Mouse (Mus musculus): ENCODE measurements around the gene Zfp507. TPM values are rescaled to one million over a fixed set of nuclear protein-coding genes. Genes with fewer than 3 reads are reported as not detected.
A peak's percentile ranks its signal among the peaks of the same experiment; 100 is the strongest.

The Zfp507 gene
- polyA plus RNA-seq, 1 experiment from 2014 or later: 18.8 TPM

- H3K36me3 ChIP-seq: peaks cover 17% of the 10 kb centered on the region
- H3K4me1 ChIP-seq: peaks cover 8% of the 10 kb centered on the region; the same call in 1 of the 2 replicates
- no peaks in the 10 kb centered on the region for H3K9me3 ChIP-seq (replicated peaks)
- H3K27me3 ChIP-seq: no peaks in the 10 kb centered on the region
- no peak overlapping the region for H3K27ac ChIP-seq (replicated peaks)
- ATAC-seq (ENCODE audit: insufficient number of reproducible peaks, low FRiP score, low TSS enrichment, low read depth): 0 out of 2 replicates have a peak, but pooled peaks have one; percentile 1
- H3K4me2 ChIP-seq (replicated peaks): peak overlapping the region; percentile 98
- H3K4me3 ChIP-seq (replicated peaks): peak overlapping the region; percentile 89
- H3K9ac ChIP-seq: peak overlapping the region; percentile 62
- 5% methylated on average over 15 of the region's 15 CpGs for WGBS
Measured at GRCm38 (mm10) chr7:35753319-35754032, 49.3 kb downstream of the Zfp507 start.

DNA sequence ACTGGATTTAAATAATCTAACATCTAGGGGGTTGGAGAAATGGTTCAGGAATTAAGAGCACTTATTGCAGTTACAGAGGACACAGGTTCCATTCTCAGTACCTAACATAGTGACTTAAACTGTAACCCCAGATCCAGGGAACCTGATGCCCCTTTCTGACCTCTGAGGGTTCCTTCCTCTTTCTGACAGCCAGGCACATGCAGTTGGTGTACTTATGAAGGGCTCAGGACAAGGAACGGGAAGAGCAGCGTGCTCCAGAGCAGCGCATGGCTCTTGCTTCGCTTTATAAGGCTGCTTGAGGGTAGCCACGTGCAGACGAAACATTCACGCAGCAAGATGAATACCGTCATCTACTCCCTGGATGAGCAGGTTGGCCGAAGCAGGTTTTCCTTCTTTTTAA lies 51.9 kb downstream of the Zfp507 start:
- 93% methylated on average over 9 of the region's 9 CpGs for WGBS
- Histone ChIP-seq H3K9ac (no peak overlapping the region), H3K9me3 (replicated peaks) (no peaks in the 10 kb centered on the region), H3K27me3 (no peaks in the 10 kb centered on the region), H3K4me2 (replicated peaks) (no peak overlapping the region), H3K36me3 (peaks cover 26% of the 10 kb centered on the region), H3K27ac (replicated peaks) (no peak overlapping the region), H3K4me3 (replicated peaks) (no peak overlapping the region), H3K4me1 (peaks cover 14% of the 10 kb centered on the region; the same call in 1 of the 2 replicates)
- no peak for ATAC-seq (ENCODE audit: insufficient number of reproducible peaks, low FRiP score, low TSS enrichment, low read depth)

DNA sequence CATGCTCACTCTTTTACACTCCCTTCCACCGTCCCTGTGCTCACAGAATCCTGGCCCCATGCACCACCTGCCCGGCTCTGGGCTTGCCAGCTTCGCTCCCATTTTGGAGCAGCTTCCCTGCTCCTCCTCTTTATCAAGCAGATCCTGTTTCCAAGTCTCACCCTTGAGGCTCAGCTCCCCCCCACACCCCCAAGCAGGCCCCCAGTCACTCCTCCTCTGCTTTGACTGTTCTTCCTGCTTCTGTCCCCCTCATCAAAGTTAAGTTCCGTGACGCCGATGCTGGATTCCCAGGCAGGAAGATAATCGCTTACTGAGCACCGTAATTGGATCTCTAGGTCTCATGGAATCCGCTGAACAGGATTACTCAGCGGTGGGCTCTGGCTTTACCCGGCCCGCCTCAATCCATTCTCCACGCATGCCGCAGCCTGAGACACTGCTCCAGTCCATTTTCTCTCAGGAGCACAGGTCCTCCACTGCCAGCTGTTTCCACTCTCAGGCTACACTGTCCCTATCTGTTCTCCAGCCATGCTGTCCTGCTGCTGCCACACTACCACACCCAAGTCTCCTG lies 55.3 kb downstream of the Zfp507 start:
- Histone ChIP-seq H3K4me2 (replicated peaks) (no peak overlapping the region), H3K27ac (replicated peaks) (peak overlapping the region; percentile 30; the same call in 1 of the 2 replicates), H3K9ac (no peak overlapping the region), H3K27me3 (no peaks in the 10 kb centered on the region), H3K9me3 (replicated peaks) (no peaks in the 10 kb centered on the region), H3K36me3 (peaks cover 38% of the 10 kb centered on the region), H3K4me1 (peaks cover 6% of the 10 kb centered on the region; the same call in 1 of the 2 replicates), H3K4me3 (replicated peaks) (no peak overlapping the region)
- WGBS: 27% methylated on average over 14 of the region's 14 CpGs
- peak; percentile 80 for ATAC-seq (ENCODE audit: insufficient number of reproducible peaks, low FRiP score, low TSS enrichment, low read depth)

- H3K27me3 ChIP-seq: no peaks in the 10 kb centered on the region
- H3K4me2 ChIP-seq (replicated peaks): no peak overlapping the region
- H3K36me3 ChIP-seq: peaks cover 38% of the 10 kb centered on the region
- no peak overlapping the region for H3K4me3 ChIP-seq (replicated peaks)
- 75% methylated on average over 12 of the region's 12 CpGs for WGBS
- no peak for ATAC-seq (ENCODE audit: insufficient number of reproducible peaks, low FRiP score, low TSS enrichment, low read depth)
- H3K9ac ChIP-seq: no peak overlapping the region
- no peak overlapping the region for H3K27ac ChIP-seq (replicated peaks)
- peaks cover 6% of the 10 kb centered on the region; the same call in 1 of the 2 replicates for H3K4me1 ChIP-seq
- H3K9me3 ChIP-seq (replicated peaks): no peaks in the 10 kb centered on the region
Measured at GRCm38 (mm10) chr7:35746686-35747396, 56.0 kb downstream of the Zfp507 start.

- Histone ChIP-seq H3K9me3 (replicated peaks) (no peaks in the 10 kb centered on the region), H3K27ac (replicated peaks) (no peak overlapping the region), H3K9ac (no peak overlapping the region), H3K4me1 (peaks cover 6% of the 10 kb centered on the region; the same call in 1 of the 2 replicates), H3K4me2 (replicated peaks) (no peak overlapping the region), H3K4me3 (replicated peaks) (no peak overlapping the region), H3K36me3 (peaks cover 38% of the 10 kb centered on the region), H3K27me3 (no peaks in the 10 kb centered on the region)
- no peak for ATAC-seq (ENCODE audit: insufficient number of reproducible peaks, low FRiP score, low TSS enrichment, low read depth)
- 68% methylated on average over 6 of the region's 6 CpGs for WGBS
Measured at GRCm38 (mm10) chr7:35745281-35745702, 57.5 kb downstream of the Zfp507 start.

GRCm38 (mm10) chr7:35744771-35745170 lies 58.0 kb downstream of the Zfp507 start:
- H3K36me3 ChIP-seq: peaks cover 39% of the 10 kb centered on the region
- WGBS: 88% methylated on average over 9 of the region's 9 CpGs

GRCm38 (mm10) chr7:35742310-35742709 lies 60.5 kb downstream of the Zfp507 start:
- Histone ChIP-seq H3K27me3 (no peaks in the 10 kb centered on the region), H3K9ac (no peak overlapping the region), H3K9me3 (replicated peaks) (no peaks in the 10 kb centered on the region), H3K36me3 (peaks cover 36% of the 10 kb centered on the region), H3K4me3 (replicated peaks) (no peak overlapping the region), H3K4me2 (replicated peaks) (no peak overlapping the region), H3K4me1 (no peaks in the 10 kb centered on the region), H3K27ac (replicated peaks) (no peak overlapping the region)
- 62% methylated on average over 5 of the region's 5 CpGs for WGBS
- no peak for ATAC-seq (ENCODE audit: insufficient number of reproducible peaks, low FRiP score, low TSS enrichment, low read depth)

More at GRCm38 (mm10) chr7:35744771-35745170, 58.0 kb downstream of the Zfp507 start:
- Histone ChIP-seq H3K27me3 (no peaks in the 10 kb centered on the region), H3K27ac (replicated peaks) (no peak overlapping the region), H3K4me2 (replicated peaks) (no peak overlapping the region), H3K4me3 (replicated peaks) (no peak overlapping the region), H3K9me3 (replicated peaks) (no peaks in the 10 kb centered on the region), H3K9ac (no peak overlapping the region), H3K4me1 (peaks cover 6% of the 10 kb centered on the region; the same call in 1 of the 2 replicates)
- ATAC-seq (ENCODE audit: insufficient number of reproducible peaks, low FRiP score, low TSS enrichment, low read depth): no peak

GRCm38 (mm10) chr7:35741858-35742257 lies 60.9 kb downstream of the Zfp507 start:
- no peak for ATAC-seq (ENCODE audit: insufficient number of reproducible peaks, low FRiP score, low TSS enrichment, low read depth)
- peaks cover 36% of the 10 kb centered on the region for H3K36me3 ChIP-seq
- H3K4me1 ChIP-seq: no peaks in the 10 kb centered on the region
- H3K27ac ChIP-seq (replicated peaks): no peak overlapping the region
- no peak overlapping the region for H3K9ac ChIP-seq
- H3K9me3 ChIP-seq (replicated peaks): no peaks in the 10 kb centered on the region
- WGBS: 72% methylated on average over 5 of the region's 5 CpGs
- no peak overlapping the region for H3K4me3 ChIP-seq (replicated peaks)
- no peak overlapping the region for H3K4me2 ChIP-seq (replicated peaks)
- no peaks in the 10 kb centered on the region for H3K27me3 ChIP-seq

GRCm38 (mm10) chr7:35740489-35741230 lies 62.1 kb downstream of the Zfp507 start:
- whole genome bisulfite sequencing: 56% methylated on average over 5 of the region's 5 CpGs
- H3K4me3 ChIP-seq (replicated peaks): no peak overlapping the region
- no peak overlapping the region for H3K4me2 ChIP-seq (replicated peaks)
- H3K36me3 ChIP-seq: peaks cover 37% of the 10 kb centered on the region
- H3K9ac ChIP-seq: no peak overlapping the region
- H3K4me1 ChIP-seq: no peaks in the 10 kb centered on the region
- H3K9me3 ChIP-seq (replicated peaks): no peaks in the 10 kb centered on the region
- no peak overlapping the region for H3K27ac ChIP-seq (replicated peaks)
- no peak for ATAC-seq (ENCODE audit: insufficient number of reproducible peaks, low FRiP score, low TSS enrichment, low read depth)
- H3K27me3 ChIP-seq: no peaks in the 10 kb centered on the region

DNA sequence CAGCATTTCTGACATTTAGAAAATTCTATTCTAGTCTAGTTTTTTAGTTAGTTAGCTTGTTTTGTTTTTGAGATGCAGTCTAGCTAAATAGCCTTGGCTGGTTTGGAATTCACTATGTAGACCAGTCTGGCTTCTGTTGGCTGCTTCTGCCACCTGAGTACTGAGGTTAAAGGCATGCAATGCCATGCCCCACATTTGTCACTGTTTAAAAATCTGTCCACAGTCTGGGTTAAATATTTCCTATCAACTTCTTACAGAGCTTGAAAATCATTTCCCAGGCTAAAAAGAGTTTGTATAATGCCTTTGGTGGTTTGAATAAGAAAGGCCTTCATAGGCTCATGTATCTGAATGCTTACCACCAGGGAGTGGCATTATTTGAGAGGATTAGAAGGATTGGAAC lies 63.9 kb downstream of the Zfp507 start:
- Histone ChIP-seq H3K4me3 (replicated peaks) (no peak overlapping the region), H3K27me3 (no peaks in the 10 kb centered on the region), H3K9me3 (replicated peaks) (no peaks in the 10 kb centered on the region), H3K27ac (replicated peaks) (no peak overlapping the region), H3K36me3 (peaks cover 32% of the 10 kb centered on the region), H3K4me1 (no peaks in the 10 kb centered on the region), H3K4me2 (replicated peaks) (no peak overlapping the region), H3K9ac (no peak overlapping the region)
- no peak for ATAC-seq (ENCODE audit: insufficient number of reproducible peaks, low FRiP score, low TSS enrichment, low read depth)
